Mouse (Mus musculus): Measurements from ENCODE around the gene Atp8b5. TPM values are rescaled to one million over a fixed set of nuclear protein-coding genes. Genes with fewer than 3 reads are reported as not detected.

The Atp8b5 gene
- polyA plus RNA-seq, 1 experiment = not detected

DNA sequence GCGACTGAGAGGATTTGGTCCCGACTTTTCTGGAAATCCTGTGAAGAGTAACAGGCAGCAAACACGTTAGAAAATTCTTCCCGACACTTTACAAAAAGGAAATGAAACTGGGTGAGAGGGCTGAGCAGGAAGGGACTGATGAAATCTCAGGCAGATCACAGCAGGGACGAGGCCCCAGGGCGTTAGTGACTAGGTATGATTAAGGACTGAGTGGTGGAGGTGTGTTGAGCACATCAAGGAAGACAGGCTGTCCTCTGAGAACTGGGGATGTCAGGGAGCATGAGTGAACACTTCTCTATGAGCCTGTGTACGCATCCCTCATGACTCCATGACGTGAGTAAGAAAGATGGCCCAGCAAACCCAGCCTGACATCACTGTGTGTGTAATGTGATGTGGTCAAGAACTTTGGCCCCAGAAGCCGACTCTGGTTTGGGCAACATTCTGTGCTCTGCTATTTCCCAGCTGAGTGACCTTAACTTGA lies 152.9 kb downstream of the Atp8b5 start:
- TF ChIP-seq CEBPB (IDR thresholded peaks at IDR 0.05; ENCODE audit: insufficient read depth, poor library complexity, severe bottlenecking) (no peak), MAX (IDR thresholded peaks at IDR 0.05; ENCODE audit: low read depth) (no peak), POLR2AphosphoS2 (IDR thresholded peaks at IDR 0.05; ENCODE audit: insufficient read length, low read depth) (no peak), MYOG (IDR thresholded peaks at IDR 0.05; ENCODE audit: control insufficient read depth in 1 of 3, insufficient read depth in 1 of 3, insufficient read length in 2 of 3, low read depth in 2 of 3) (no peak), TCF3 (IDR thresholded peaks at IDR 0.05; ENCODE audit: insufficient read length, low read depth) (no peak), MYOD1 (IDR thresholded peaks at IDR 0.05; ENCODE audit: control insufficient read depth in 1 of 3, insufficient read length in 2 of 3, low read depth in 2 of 3) (no peak)
- no peaks in the 10 kb centered on the region for H3K79me2 ChIP-seq (ENCODE audit: control insufficient read depth, insufficient read depth)
- H3K36me3 ChIP-seq (ENCODE audit: control insufficient read depth, insufficient read depth) = no peaks in the 10 kb centered on the region
- H3K27me3 ChIP-seq (ENCODE audit: control insufficient read depth, insufficient read depth, insufficient read length) = no peaks in the 10 kb centered on the region
- peak overlapping the region; percentile 25 for H3K4me2 ChIP-seq (ENCODE audit: low read depth)
- H3ac ChIP-seq (ENCODE audit: control insufficient read depth, insufficient read length) = no peak overlapping the region
- H3K4me3 ChIP-seq = no peak overlapping the region

DNA sequence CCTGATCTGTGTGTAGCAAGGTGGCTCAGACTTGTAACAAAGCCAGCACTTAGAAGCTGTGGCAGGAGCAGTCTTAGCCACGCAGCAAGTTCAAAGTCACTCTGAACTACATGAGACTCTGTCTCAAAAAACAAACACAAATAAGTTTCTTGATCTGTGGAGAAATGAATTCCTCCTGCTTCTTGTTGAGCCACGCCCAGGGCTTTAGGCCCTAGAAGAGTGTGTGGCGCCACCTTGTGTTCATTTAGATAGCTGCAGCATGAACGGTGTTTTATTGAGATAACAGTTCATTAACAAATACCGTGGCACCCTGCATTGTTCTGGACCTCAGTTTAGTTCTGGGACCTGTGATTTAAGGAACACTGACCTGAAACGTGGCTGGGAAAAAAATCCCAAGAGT lies 153.3 kb downstream of the Atp8b5 start:
- Histone ChIP-seq H3K4me2 (ENCODE audit: low read depth) (peak overlapping the region; percentile 25), H3ac (ENCODE audit: control insufficient read depth, insufficient read length) (no peak overlapping the region), H3K36me3 (ENCODE audit: control insufficient read depth, insufficient read depth) (no peaks in the 10 kb centered on the region), H3K4me3 (no peak overlapping the region), H3K27me3 (ENCODE audit: control insufficient read depth, insufficient read depth, insufficient read length) (no peaks in the 10 kb centered on the region), H3K79me2 (ENCODE audit: control insufficient read depth, insufficient read depth) (no peaks in the 10 kb centered on the region)
- TF ChIP-seq SRF (IDR thresholded peaks at IDR 0.05; ENCODE audit: control insufficient read depth, insufficient read length, low read depth) (no peak), MAX (IDR thresholded peaks at IDR 0.05; ENCODE audit: low read depth) (no peak), USF1 (IDR thresholded peaks at IDR 0.05; ENCODE audit: low read depth) (no peak), TCF3 (IDR thresholded peaks at IDR 0.05; ENCODE audit: insufficient read length, low read depth) (no peak), REST (IDR thresholded peaks at IDR 0.05; ENCODE audit: insufficient read depth, insufficient read length) (no peak), MYOG (IDR thresholded peaks at IDR 0.05; ENCODE audit: control insufficient read depth in 1 of 3, insufficient read depth in 1 of 3, insufficient read length in 2 of 3, low read depth in 2 of 3) (no peak), POLR2A (IDR thresholded peaks at IDR 0.05; ENCODE audit: insufficient read length, low read depth) (no peak), MYOD1 (IDR thresholded peaks at IDR 0.05; ENCODE audit: control insufficient read depth in 1 of 3, insufficient read length in 2 of 3, low read depth in 2 of 3) (no peak), CEBPB (IDR thresholded peaks at IDR 0.05; ENCODE audit: insufficient read depth, poor library complexity, severe bottlenecking) (no peak), POLR2AphosphoS2 (IDR thresholded peaks at IDR 0.05; ENCODE audit: insufficient read length, low read depth) (no peak), E2F4 (IDR thresholded peaks at IDR 0.05; ENCODE audit: insufficient read depth) (no peak), TCF12 (IDR thresholded peaks at IDR 0.05; ENCODE audit: insufficient read depth, poor library complexity, severe bottlenecking) (no peak)

DNA sequence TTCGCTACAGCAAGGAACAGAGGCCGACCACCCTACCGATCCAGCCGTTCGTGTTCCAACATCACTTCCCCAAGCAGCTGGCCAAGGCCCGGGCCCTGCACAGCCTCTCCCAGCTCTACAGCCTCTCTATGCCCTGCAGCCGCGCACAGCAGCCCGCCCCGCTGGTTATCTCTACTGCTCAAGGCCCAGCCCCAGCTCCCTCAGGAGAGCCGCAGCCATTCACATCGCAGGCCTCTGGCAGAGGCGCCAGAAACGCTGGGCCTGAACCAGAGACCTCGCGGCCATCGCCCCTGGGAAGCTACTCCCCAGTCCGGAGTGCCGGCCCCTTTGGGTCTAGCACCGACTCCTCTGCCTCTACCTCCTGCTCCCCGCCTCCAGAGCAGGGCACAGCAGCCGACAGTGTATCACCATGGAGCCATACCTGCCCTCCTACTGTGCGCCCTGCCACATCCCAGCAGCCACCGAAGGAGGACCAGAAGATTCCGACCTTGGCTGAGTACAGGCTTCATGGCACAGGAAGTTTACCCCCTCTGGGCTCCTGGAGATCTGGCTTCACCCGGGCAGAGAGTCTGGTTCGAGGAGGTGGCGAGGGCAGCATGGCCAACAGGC lies 154.8 kb downstream of the Atp8b5 start:
- Histone ChIP-seq H3K27me3 (ENCODE audit: control insufficient read depth, insufficient read depth, insufficient read length) (no peaks in the 10 kb centered on the region), H3K4me2 (ENCODE audit: low read depth) (no peak overlapping the region), H3K79me2 (ENCODE audit: control insufficient read depth, insufficient read depth) (no peaks in the 10 kb centered on the region), H3K36me3 (ENCODE audit: control insufficient read depth, insufficient read depth) (no peaks in the 10 kb centered on the region), H3ac (ENCODE audit: control insufficient read depth, insufficient read length) (no peak overlapping the region), H3K4me3 (no peak overlapping the region)
- TF ChIP-seq TCF3 (IDR thresholded peaks at IDR 0.05; ENCODE audit: insufficient read length, low read depth) (no peak), TCF12 (IDR thresholded peaks at IDR 0.05; ENCODE audit: insufficient read depth, poor library complexity, severe bottlenecking) (no peak), SRF (IDR thresholded peaks at IDR 0.05; ENCODE audit: control insufficient read depth, insufficient read length, low read depth) (no peak), USF1 (IDR thresholded peaks at IDR 0.05; ENCODE audit: low read depth) (no peak), REST (IDR thresholded peaks at IDR 0.05; ENCODE audit: insufficient read depth, insufficient read length) (no peak), CEBPB (IDR thresholded peaks at IDR 0.05; ENCODE audit: insufficient read depth, poor library complexity, severe bottlenecking) (no peak), E2F4 (IDR thresholded peaks at IDR 0.05; ENCODE audit: insufficient read depth) (no peak), MYOG (IDR thresholded peaks at IDR 0.05; ENCODE audit: control insufficient read depth in 1 of 3, insufficient read depth in 1 of 3, insufficient read length in 2 of 3, low read depth in 2 of 3) (no peak), POLR2A (IDR thresholded peaks at IDR 0.05; ENCODE audit: insufficient read length, low read depth) (no peak), MYOD1 (IDR thresholded peaks at IDR 0.05; ENCODE audit: control insufficient read depth in 1 of 3, insufficient read length in 2 of 3, low read depth in 2 of 3) (no peak), MAX (IDR thresholded peaks at IDR 0.05; ENCODE audit: low read depth) (no peak), POLR2AphosphoS2 (IDR thresholded peaks at IDR 0.05; ENCODE audit: insufficient read length, low read depth) (no peak)

Other genes starting within 250 kb of the Atp8b5 start
- gene Pigo, start 241.3 kb upstream of the Atp8b5 start, polyA plus RNA-seq (2012; fragmentation: generic; extraction: Trizol) = 8.0 TPM
- gene Stoml2, start 235.4 kb upstream of the Atp8b5 start, polyA plus RNA-seq (2012; fragmentation: generic; extraction: Trizol) = 113 TPM
- 35.3 TPM for gene Fam214b, start 220.9 kb upstream of the Atp8b5 start, polyA plus RNA-seq (2012; fragmentation: generic; extraction: Trizol)
- 0.42 TPM for gene Unc13b, start 208.2 kb upstream of the Atp8b5 start, polyA plus RNA-seq (2012; fragmentation: generic; extraction: Trizol)
- 28.2 TPM for gene Rusc2, start 114.8 kb downstream of the Atp8b5 start, polyA plus RNA-seq (2012; fragmentation: generic; extraction: Trizol)
- 0.04 TPM for gene Fam166b, start 162.0 kb downstream of the Atp8b5 start, polyA plus RNA-seq (2012; fragmentation: generic; extraction: Trizol)
- gene Tesk1, start 174.8 kb downstream of the Atp8b5 start, polyA plus RNA-seq (2012; fragmentation: generic; extraction: Trizol) = 40.4 TPM
- 0.74 TPM for gene Cd72, start 187.5 kb downstream of the Atp8b5 start, polyA plus RNA-seq (2012; fragmentation: generic; extraction: Trizol)
- gene Sit1, start 216.6 kb downstream of the Atp8b5 start, polyA plus RNA-seq (2012; fragmentation: generic; extraction: Trizol) = not detected
- gene Ccdc107, start 225.7 kb downstream of the Atp8b5 start, polyA plus RNA-seq (2012; fragmentation: generic; extraction: Trizol) = 111 TPM
- gene Arhgef39, start 232.5 kb downstream of the Atp8b5 start, polyA plus RNA-seq (2012; fragmentation: generic; extraction: Trizol) = 5.7 TPM
- 10.7 TPM for gene Car9, start 239.8 kb downstream of the Atp8b5 start, polyA plus RNA-seq (2012; fragmentation: generic; extraction: Trizol)

Data from myocyte (in vitro differentiated cells).